Mouse (Mus musculus): ENCODE results near the gene Vtcn1.

- TF ChIP-seq CTCF (IDR thresholded peaks at IDR 0.05; ENCODE audit: low read depth, low read length) (no peak), TAL1 (conservative IDR thresholded peaks at IDR 0.05; ENCODE audit: low read depth, low read length) (no peak), POLR2AphosphoS5 (IDR thresholded peaks at IDR 0.05; ENCODE audit: insufficient replicate concordance, low read depth, low read length) (no peak), GATA1 (IDR thresholded peaks at IDR 0.05; ENCODE audit: borderline replicate concordance, low read length) (no peak), GATA2 (IDR thresholded peaks at IDR 0.05; ENCODE audit: borderline replicate concordance, low read depth, low read length) (no peak)
Measured at GRCm38 (mm10) chr3:100810461-100810860, 14.8 kb upstream of the Vtcn1 start.

All from G1E (cell line).